1 mouse cellular context compared by ENCODE assay signal in the genomic region with DNA sequence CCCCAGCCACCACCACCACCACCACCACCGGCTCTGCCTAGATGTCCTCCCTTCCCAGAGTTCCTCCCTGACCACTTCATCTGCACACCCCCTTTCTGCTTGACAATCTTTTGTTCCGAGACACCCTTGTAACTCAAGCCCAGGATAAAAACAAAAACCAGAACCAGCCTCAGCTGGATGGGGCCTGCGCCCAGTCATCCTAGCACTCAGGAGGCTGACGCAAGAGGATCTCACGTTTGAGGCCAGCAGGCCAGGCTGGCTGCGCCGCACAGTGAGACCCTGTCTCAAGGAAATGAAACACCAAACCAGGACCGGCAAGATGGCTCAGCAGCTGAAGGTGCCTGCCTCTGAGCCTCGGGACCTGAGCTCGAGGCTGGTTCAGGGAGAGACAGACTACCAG.
TF ChIP-seq lines count a peak whose summit lies in the region.

No protein-coding gene starts in this region.

TF ChIP-seq in ES-E14, 5 proteins besides CTCF, POLR2A, EP300 and RAD21:
- TF ChIP-seq HCFC1 (IDR thresholded peaks at IDR 0.05; ENCODE audit: borderline replicate concordance, insufficient read depth, low read length) (no peak), ZC3H11A (IDR thresholded peaks at IDR 0.05; ENCODE audit: borderline replicate concordance, low read depth, low read length) (no peak), MAFK (IDR thresholded peaks at IDR 0.05; ENCODE audit: insufficient read depth, low read depth, low read length) (no peak), ZNF384 (IDR thresholded peaks at IDR 0.05; ENCODE audit: low read depth, low read length) (no peak)
TF ChIP-seq in ES-E14: peak in this region for 0.
